Comparison of ENCODE assay signal across 11 mouse cellular contexts in the genomic region with DNA sequence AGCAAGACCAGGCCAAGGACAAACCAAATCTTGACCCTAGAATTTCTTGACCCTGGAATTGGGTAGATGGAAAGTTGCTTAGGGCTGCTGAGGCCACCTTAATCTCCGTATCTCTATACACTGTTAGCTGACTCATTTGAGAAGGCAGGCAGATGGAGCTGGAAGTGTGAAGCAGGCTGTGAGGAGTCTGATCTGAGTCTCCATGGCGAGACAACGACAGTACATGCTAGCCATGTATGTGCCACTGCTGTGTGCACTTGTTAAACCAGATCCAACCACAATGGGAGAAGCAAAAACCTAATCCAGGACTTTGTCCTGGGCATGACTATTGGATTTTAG. TPM values are rescaled to one million over a fixed set of nuclear protein-coding genes. Genes with fewer than 3 reads are reported as not detected.
DNase-seq lines count a peak whose midpoint lies in the region; ATAC-seq lines count a peak whose summit lies in the region.
"Had no signal": no experiment of that assay in that cellular context is flagged by ENCODE, and none has a peak within 500 bp of the region (broad histone marks: within the 10 kb centered on the region; RNA-seq: fewer than 3 reads in every experiment).

No protein-coding gene starts in this region.

- H3K27me3 ChIP-seq in intestine, embryonic 16.5 days (replicated peaks; ENCODE audit: control insufficient read depth, insufficient read depth, low read length) = no peaks in the 10 kb centered on the region
- no peaks in the 10 kb centered on the region for H3K27me3 ChIP-seq in neural tube, embryonic 14.5 days (ENCODE audit: control insufficient read depth, insufficient read depth, low read length)

- no peak overlapping the region for H3K9ac ChIP-seq in intestine, embryonic 16.5 days (ENCODE audit: low read depth, low read length)
- no peak overlapping the region for H3K9ac ChIP-seq in neural tube, embryonic 14.5 days (replicated peaks; ENCODE audit: low read depth, low read length)

- no peaks in the 10 kb centered on the region for H3K9me3 ChIP-seq in intestine, embryonic 16.5 days (ENCODE audit: control insufficient read depth, low read length)
- no peaks in the 10 kb centered on the region for H3K9me3 ChIP-seq in neural tube, embryonic 14.5 days (ENCODE audit: control insufficient read depth, low read length)

- H3K4me1 ChIP-seq in intestine, embryonic 16.5 days (ENCODE audit: control insufficient read depth, insufficient read depth, low read length) = peaks cover 18% of the 10 kb centered on the region; the same call in 1 of the 2 replicates
- 0 out of 2 replicates have a peak, but pooled peaks cover 2% of the 10 kb centered on the region for H3K4me1 ChIP-seq in neural tube, embryonic 14.5 days (ENCODE audit: control insufficient read depth, insufficient read depth, low read length)

- no peak for DNase-seq in cerebellum, adult 9-11 months
- peak; percentile 10 to 53 for DNase-seq in left cerebral cortex, postnatal 14 days (ENCODE audit: low spot score in 2 of 2)
- DNase-seq in left cerebral cortex, adult 9 months (ENCODE audit: low spot score in 2 of 2) = no peak
- DNase-seq in ovary, postnatal 36 days (ENCODE audit: low spot score) = no peak
- DNase-seq in adrenal gland, adult (ENCODE audit: inconsistent age in 2 of 2, low spot score in 1 of 2) = no peak
- DNase-seq: adrenal gland, postnatal 10 days; liver; thymus, postnatal 36 days had no signal

- 81% methylated on average over 3 of the region's 3 CpGs for WGBS in intestine, embryonic 16.5 days
- WGBS in neural tube, embryonic 14.5 days = 76% methylated on average over 3 of the region's 3 CpGs

- H3K4me2 ChIP-seq in intestine, embryonic 16.5 days (ENCODE audit: low read depth, low read length) = no peak overlapping the region
- H3K4me2 ChIP-seq in neural tube, embryonic 14.5 days (ENCODE audit: low read depth, low read length) = no peak overlapping the region

- no peak overlapping the region for H3K4me3 ChIP-seq in intestine, embryonic 16.5 days (ENCODE audit: low read length)
- H3K4me3 ChIP-seq in neural tube, embryonic 14.5 days (ENCODE audit: low read depth, low read length) = no peak overlapping the region

- H3K27ac ChIP-seq in intestine, embryonic 16.5 days (ENCODE audit: low read length) = peak overlapping the region; percentile 5; the same call in 1 of the 2 replicates
- peak overlapping the region; percentile 24; the same call in 1 of the 2 replicates for H3K27ac ChIP-seq in neural tube, embryonic 14.5 days (ENCODE audit: low read depth, low read length)

- intact Hi-C loops in left cerebral cortex, postnatal 14 days (cut with DNase I) = no loop called here

- ATAC-seq in cerebellum, adult (ENCODE audit: insufficient number of reproducible peaks, low FRiP score, low TSS enrichment) = 0 out of 2 replicates have a peak, but pooled peaks have one; percentile 13
- 0 out of 2 replicates have a peak, but pooled peaks have one; percentile 2 for ATAC-seq in intestine, embryonic 16.5 days
- ATAC-seq in neural tube, embryonic 14.5 days (ENCODE audit: low read depth) = 0 out of 2 replicates have a peak, but pooled peaks have one; percentile 24

- no peaks in the 10 kb centered on the region for H3K36me3 ChIP-seq in intestine, embryonic 16.5 days (ENCODE audit: control insufficient read depth, insufficient read depth, low read length)
- no peaks in the 10 kb centered on the region for H3K36me3 ChIP-seq in neural tube, embryonic 14.5 days (ENCODE audit: control insufficient read depth, insufficient read depth, low read length)

RNA-seq across cellular contexts. Expression of gene Abtb2, which starts 26.4 kb away (rescaled TPM):
- 10 to 100 TPM; 13.4 to 13.7 TPM for total RNA-seq in left cerebral cortex, postnatal 14 days (2021)
- polyA plus RNA-seq in intestine, embryonic 16.5 days (2015; fragmentation: Nextera tagmentation; extraction: Ambion mirVana) = 4.7 and 5.4 TPM in 2 replicates
- 7.8 and 10.3 TPM in 2 replicates for polyA plus RNA-seq in neural tube, embryonic 14.5 days (2014; fragmentation: Nextera tagmentation; extraction: Ambion mirVana)

Comparison
In these comparisons a context has a peak if more than half of its experiments do, and no peak if none do; other contexts are left out.
1. DNase-seq: peak in left cerebral cortex, postnatal 14 days (2 of 2); none in cerebellum, adult 9-11 months (single experiment), left cerebral cortex, adult 9 months (0 of 2), ovary, postnatal 36 days (single experiment) and adrenal gland, adult (0 of 2).
2. Peak in every context shown above with its lines, with median percentiles within 50 percentile points of each other: ATAC-seq.